Mouse (Mus musculus): ENCODE measurements around the gene Crmp1. TPM values are rescaled to one million over a fixed set of nuclear protein-coding genes. Genes with fewer than 3 reads are reported as not detected.

The Crmp1 gene
- 27.5 TPM for polyA plus RNA-seq (2017; shearing (Covaris generic))

DNA sequence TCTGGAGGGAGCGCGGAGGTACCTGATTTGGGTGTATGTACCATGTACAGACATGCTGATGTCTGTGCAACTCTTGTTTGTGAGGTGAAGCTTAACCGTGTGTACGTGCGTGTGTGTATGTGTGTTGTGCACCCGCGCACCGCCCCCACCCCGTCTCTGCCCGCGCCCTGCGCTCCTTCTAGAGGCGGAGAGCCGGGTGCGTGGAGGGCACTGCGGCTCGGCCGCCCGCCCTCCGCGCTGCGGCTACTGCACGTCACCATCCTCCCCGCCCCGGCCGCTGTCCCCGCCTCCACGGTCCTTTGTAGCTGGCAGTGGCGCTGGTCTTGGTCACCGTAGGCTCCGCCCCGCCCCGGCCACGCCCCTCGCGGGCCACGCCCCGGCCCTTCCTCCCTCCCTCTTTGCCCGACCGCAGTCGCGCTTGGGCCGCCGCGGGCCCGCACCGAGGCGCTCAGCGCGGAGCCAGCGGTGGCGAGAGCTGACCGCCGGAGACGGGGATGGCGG, at the start of gene Crmp1:
Gene Crmp1, plus strand, starts transcription at position 290 of the 501 bp plus-strand sequence.

DNA sequence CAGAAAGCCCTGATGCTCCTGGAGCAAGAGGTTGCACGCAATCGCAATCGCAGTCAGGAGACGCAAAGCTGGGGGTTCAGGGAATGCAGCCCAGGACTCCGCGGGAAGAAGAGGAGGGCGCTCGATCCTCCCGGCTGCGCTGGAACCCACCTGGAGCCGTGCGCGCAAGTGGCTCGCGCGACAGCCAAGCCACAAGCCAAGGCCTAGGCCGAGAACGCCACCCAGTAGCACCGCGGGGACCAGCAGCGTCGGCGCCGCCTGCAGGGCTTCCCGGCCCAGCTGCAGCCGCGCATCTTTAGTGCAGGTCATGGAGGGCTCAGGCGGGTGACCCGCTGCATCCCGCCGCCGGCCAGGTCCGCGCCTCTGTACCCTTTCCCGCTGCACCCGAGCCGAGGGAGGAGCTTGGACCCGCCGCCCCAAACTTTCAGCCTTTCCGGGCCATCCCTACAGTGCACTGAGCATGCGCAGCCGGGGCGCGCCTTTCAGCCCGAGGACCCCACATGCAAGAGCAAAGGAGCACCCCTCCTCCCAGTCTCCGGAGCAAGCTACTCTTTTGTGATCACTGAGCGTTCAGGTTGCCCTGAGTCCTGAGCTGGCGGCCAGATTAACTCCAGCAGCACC, 94.9 kb downstream of the Crmp1 start, which contains the start of gene Evc:
Gene Evc, minus strand, starts transcription at position 410 of the 621 bp plus-strand sequence.

DNA sequence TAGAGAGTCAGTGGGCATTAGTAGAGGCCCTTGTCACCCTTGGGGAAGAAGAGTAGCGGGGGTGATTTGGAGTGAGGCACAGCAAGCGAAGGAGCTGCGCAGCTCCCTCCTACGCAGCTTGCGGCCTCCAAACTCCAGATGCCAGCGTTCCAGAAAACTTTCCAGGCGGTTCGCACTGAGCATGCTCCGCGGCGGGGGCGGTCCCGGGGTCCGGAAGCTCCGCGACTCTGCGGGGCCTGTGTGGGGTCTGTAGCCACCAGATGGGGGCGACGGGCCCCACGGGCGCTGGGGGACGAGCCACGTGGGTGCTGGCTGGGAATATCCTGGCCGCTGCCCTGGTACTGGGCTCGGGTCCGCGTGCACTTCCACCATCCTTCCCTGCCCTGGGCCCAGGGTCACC, 96.5 kb downstream of the Crmp1 start, which contains the start of gene Evc2:
Gene Evc2, plus strand, starts transcription at position 212 of the 400 bp plus-strand sequence.

Other genes starting within 250 kb of the Crmp1 start
- gene Gm1043, start 156.6 kb upstream of the Crmp1 start, polyA plus RNA-seq (2017; shearing (Covaris generic)): 1.8 TPM
- gene Evc, start 95.0 kb downstream of the Crmp1 start, polyA plus RNA-seq (2017; shearing (Covaris generic)): 0.56 TPM
- 0.13 TPM for gene Evc2, start 96.6 kb downstream of the Crmp1 start, polyA plus RNA-seq (2017; shearing (Covaris generic))

Measured in activated CD4-positive, CD25-positive, alpha-beta regulatory T cell, adult 9 weeks (primary cell).